Mouse (Mus musculus): ENCODE data around the gene Rae1. TPM values are rescaled to one million over a fixed set of nuclear protein-coding genes. Genes with fewer than 3 reads are reported as not detected.

The Rae1 gene
- polyA plus RNA-seq, 1 experiment = 77.0 TPM

- TF ChIP-seq GATA1 (IDR thresholded peaks at IDR 0.05; ENCODE audit: low read length) = no peak
Measured at GRCm38 (mm10) chr2:173047471-173047870, 47.6 kb downstream of the Rae1 start.

GRCm38 (mm10) chr2:173048041-173048745 lies 48.3 kb downstream of the Rae1 start:
- no peak for TF ChIP-seq GATA1 (IDR thresholded peaks at IDR 0.05; ENCODE audit: low read length)

GRCm38 (mm10) chr2:173049231-173049630 lies 49.3 kb downstream of the Rae1 start:
- TF ChIP-seq GATA1 (IDR thresholded peaks at IDR 0.05; ENCODE audit: low read length) = no peak

GRCm38 (mm10) chr2:173049817-173050216 lies 49.9 kb downstream of the Rae1 start:
- TF ChIP-seq GATA1 (IDR thresholded peaks at IDR 0.05; ENCODE audit: low read length) = no peak

GRCm38 (mm10) chr2:173050604-173051382 lies 50.9 kb downstream of the Rae1 start:
- no peak for TF ChIP-seq GATA1 (IDR thresholded peaks at IDR 0.05; ENCODE audit: low read length)

- TF ChIP-seq GATA1 (IDR thresholded peaks at IDR 0.05; ENCODE audit: low read length) = no peak
Measured at GRCm38 (mm10) chr2:173052881-173053280, 53.0 kb downstream of the Rae1 start.

GRCm38 (mm10) chr2:173053846-173054245 lies 53.9 kb downstream of the Rae1 start:
- no peak for TF ChIP-seq GATA1 (IDR thresholded peaks at IDR 0.05; ENCODE audit: low read length)

GRCm38 (mm10) chr2:173056303-173056881 lies 56.5 kb downstream of the Rae1 start:
- no peak for TF ChIP-seq GATA1 (IDR thresholded peaks at IDR 0.05; ENCODE audit: low read length)

GRCm38 (mm10) chr2:173056882-173057315 lies 57.0 kb downstream of the Rae1 start:
- no peak for TF ChIP-seq GATA1 (IDR thresholded peaks at IDR 0.05; ENCODE audit: low read length)

- no peak for TF ChIP-seq GATA1 (IDR thresholded peaks at IDR 0.05; ENCODE audit: low read length)
Measured at GRCm38 (mm10) chr2:173057623-173058022, 57.7 kb downstream of the Rae1 start.

- no peak for TF ChIP-seq GATA1 (IDR thresholded peaks at IDR 0.05; ENCODE audit: low read length)
Measured at GRCm38 (mm10) chr2:173058263-173058662, 58.3 kb downstream of the Rae1 start.

GRCm38 (mm10) chr2:173060450-173060849 lies 60.5 kb downstream of the Rae1 start:
- TF ChIP-seq GATA1 (IDR thresholded peaks at IDR 0.05; ENCODE audit: low read length) = no peak

- TF ChIP-seq GATA1 (IDR thresholded peaks at IDR 0.05; ENCODE audit: low read length) = no peak
Measured at GRCm38 (mm10) chr2:173061443-173062351, 61.8 kb downstream of the Rae1 start.

GRCm38 (mm10) chr2:173063219-173063618 lies 63.3 kb downstream of the Rae1 start:
- TF ChIP-seq GATA1 (IDR thresholded peaks at IDR 0.05; ENCODE audit: low read length) = no peak

GRCm38 (mm10) chr2:173064864-173065263 lies 64.9 kb downstream of the Rae1 start:
- TF ChIP-seq GATA1 (IDR thresholded peaks at IDR 0.05; ENCODE audit: low read length) = no peak

Other genes starting within 250 kb of the Rae1 start
- not detected in 2 replicates for gene Bmp7, start 59.8 kb upstream of the Rae1 start, polyA plus RNA-seq (2012)
- not detected in 2 replicates for gene Spo11, start 22.4 kb upstream of the Rae1 start, polyA plus RNA-seq (2012)
- gene Rbm38, start 20.4 kb downstream of the Rae1 start, polyA plus RNA-seq (2012) = 596 and 709 TPM in 2 replicates
- not detected in 2 replicates for gene Ctcfl, start 119.4 kb downstream of the Rae1 start, polyA plus RNA-seq (2012)
- gene Pck1, start 152.9 kb downstream of the Rae1 start, polyA plus RNA-seq (2012) = not detected in 2 replicates
- gene Zbp1, start 218.8 kb downstream of the Rae1 start, polyA plus RNA-seq (2012) = not detected in 2 replicates